Mouse (Mus musculus) C2C12 (cell line): ENCODE data around the gene Serpina16.

ENCODE experiments used
- CEBPB ChIP-seq: IDR thresholded peaks from one replicate; pipeline ENCODE4 v1.6.1; 2011; ENCODE audit warnings: low read depth, mild to moderate bottlenecking, control low read depth, moderate library complexity
- CTCF ChIP-seq: IDR thresholded peaks from one replicate; pipeline ENCODE4 v1.5.1; 2011; ENCODE audit not compliant: control insufficient read depth, insufficient read depth, insufficient read length
- FOSL1 ChIP-seq: IDR thresholded peaks from one replicate; pipeline ENCODE4 v1.8.0; 2011; ENCODE audit warnings: mild to moderate bottlenecking, low read length; ENCODE audit not compliant: poor library complexity, insufficient read depth, severe bottlenecking
- MAX ChIP-seq: IDR thresholded peaks from one replicate; pipeline ENCODE4 v1.6.1; 2011; ENCODE audit warnings: mild to moderate bottlenecking, control low read depth
- USF1 ChIP-seq: IDR thresholded peaks from one replicate; pipeline ENCODE4 v1.6.1; 2011; ENCODE audit warnings: low read depth, mild to moderate bottlenecking, control low read depth, moderate library complexity

- TF ChIP-seq MAX (no peak), CEBPB (no peak), USF1 (no peak), CTCF (no peak), FOSL1 (no peak)
These were observed 5.8 kb upstream of the Serpina16 start for GRCm38 (mm10) chr12:103681739-103682138.
